Comparison of ENCODE assay signal across 7 mouse cellular contexts in the genomic region with DNA sequence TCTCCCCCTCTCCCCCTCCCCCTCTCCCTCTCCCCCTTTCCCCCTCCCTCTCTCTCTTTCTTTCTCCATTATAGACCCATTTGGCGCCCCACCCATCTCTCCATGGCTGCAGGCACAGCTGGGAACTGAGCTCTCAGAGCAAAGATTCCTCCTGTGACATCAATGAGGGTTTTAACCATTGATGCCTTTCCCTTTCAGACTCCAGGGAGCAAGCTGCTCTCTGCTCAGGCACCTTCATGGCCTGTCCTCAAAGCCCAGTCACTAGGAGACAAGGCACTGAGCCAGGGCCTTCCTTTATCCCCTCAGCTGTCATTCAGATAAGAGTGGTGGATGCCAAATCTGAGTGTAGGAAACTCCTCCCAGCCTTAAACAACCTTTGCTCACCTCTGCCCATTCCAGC. TPM values are rescaled to one million over a fixed set of nuclear protein-coding genes. Genes with fewer than 3 reads are reported as not detected.
A peak's percentile ranks its signal among the peaks of the same experiment; 100 is the strongest.
DNase-seq lines count a peak whose midpoint lies in the region; ATAC-seq lines count a peak whose summit lies in the region.

No protein-coding gene starts in this region.

- H3K27me3 ChIP-seq in hindbrain, embryonic 15.5 days, result no peaks in the 10 kb centered on the region
- no peaks in the 10 kb centered on the region for H3K27me3 ChIP-seq in midbrain, embryonic 14.5 days (ENCODE audit: control insufficient read depth, insufficient read depth, low read length)

- peak; percentile 80 for ATAC-seq in hindbrain, embryonic 15.5 days (ENCODE audit: low FRiP score, low read depth)
- peak; percentile 43; the same call in 1 of the 2 replicates for ATAC-seq in midbrain, embryonic 14.5 days (ENCODE audit: low FRiP score, low TSS enrichment)

- H3K4me3 ChIP-seq in hindbrain, embryonic 15.5 days, result no peak overlapping the region
- H3K4me3 ChIP-seq in midbrain, embryonic 14.5 days (replicated peaks; ENCODE audit: low read depth, low read length), result no peak overlapping the region

- H3K36me3 ChIP-seq in hindbrain, embryonic 15.5 days, result no peaks in the 10 kb centered on the region
- no peaks in the 10 kb centered on the region for H3K36me3 ChIP-seq in midbrain, embryonic 14.5 days (ENCODE audit: control insufficient read depth, insufficient read depth, low read length)

- WGBS in hindbrain, embryonic 15.5 days, result no CpG with 5 or more reads among the region's 1 CpGs
- 33% methylated on average over 1 of the region's 1 CpGs for WGBS in midbrain, embryonic 14.5 days

- no peak overlapping the region for H3K4me2 ChIP-seq in hindbrain, embryonic 15.5 days
- no peak overlapping the region for H3K4me2 ChIP-seq in midbrain, embryonic 14.5 days (ENCODE audit: low read length)

- no peaks in the 10 kb centered on the region for H3K9me3 ChIP-seq in hindbrain, embryonic 15.5 days
- H3K9me3 ChIP-seq in midbrain, embryonic 14.5 days (ENCODE audit: control insufficient read depth, low read length), result 0 out of 2 replicates have a peak, but pooled peaks cover 5% of the 10 kb centered on the region

- no peak overlapping the region for H3K9ac ChIP-seq in hindbrain, embryonic 15.5 days
- H3K9ac ChIP-seq in midbrain, embryonic 14.5 days (replicated peaks; ENCODE audit: low read length), result no peak overlapping the region

- peaks cover 14% of the 10 kb centered on the region for H3K4me1 ChIP-seq in hindbrain, embryonic 15.5 days (replicated peaks)
- H3K4me1 ChIP-seq in midbrain, embryonic 14.5 days (ENCODE audit: control insufficient read depth, insufficient read depth, low read length), result peaks cover 7% of the 10 kb centered on the region; the same call in 1 of the 2 replicates

- peak; percentile 51 for DNase-seq in left cerebral cortex, postnatal 4 days
- no peak for DNase-seq in left cerebral cortex, adult 11 months (ENCODE audit: low spot score)
- peak; percentile 20 for DNase-seq in gastrocnemius, postnatal 10 days
- DNase-seq in midbrain, embryonic 14.5 days, result peak; percentile 60
- no peak for DNase-seq in adipocyte (ENCODE audit: low spot score)
- no peak for DNase-seq in thymus, postnatal 36 days

- intact Hi-C loops in left cerebral cortex, postnatal 4 days (cut with DNase I), result no loop called here

- H3K27ac ChIP-seq in hindbrain, embryonic 15.5 days (replicated peaks), result no peak overlapping the region
- no peak overlapping the region for H3K27ac ChIP-seq in midbrain, embryonic 14.5 days (replicated peaks; ENCODE audit: low read depth, low read length)

RNA-seq across cellular contexts. Expression of a gene that starts 56.8 kb away (rescaled TPM):
- total RNA-seq in left cerebral cortex, postnatal 4 days (2021), result 1 to 10 TPM; 7.4 to 8.3 TPM
- 1 to 10 TPM; 4.2 to 5.3 TPM for total RNA-seq in gastrocnemius, postnatal 10 days (2021)
- 20.1 and 22.0 TPM in 2 replicates for polyA plus RNA-seq in hindbrain, embryonic 15.5 days (2015; fragmentation: Nextera tagmentation; extraction: Ambion mirVana)
- polyA plus RNA-seq in midbrain, embryonic 14.5 days (2014; fragmentation: Nextera tagmentation; extraction: Ambion mirVana), result 29.6 and 30.3 TPM in 2 replicates

Comparison
In these comparisons a context has a peak if more than half of its experiments do, and no peak if none do; other contexts are left out.
1. DNase-seq: peak in left cerebral cortex, postnatal 4 days (single experiment), gastrocnemius, postnatal 10 days (single experiment) and midbrain, embryonic 14.5 days (single experiment); none in left cerebral cortex, adult 11 months (single experiment), adipocyte (single experiment) and thymus, postnatal 36 days (0 of 2).